Mouse (Mus musculus): ENCODE data around the gene Klrb1b.
A peak's percentile ranks its signal among the peaks of the same experiment; 100 is the strongest.
"Not testable (repeated sequence)": the region's sequence is repeated elsewhere in the genome, so short reads cannot be mapped to it uniquely, and the experiment has no call there.

Gene Klrb1b

DNA sequence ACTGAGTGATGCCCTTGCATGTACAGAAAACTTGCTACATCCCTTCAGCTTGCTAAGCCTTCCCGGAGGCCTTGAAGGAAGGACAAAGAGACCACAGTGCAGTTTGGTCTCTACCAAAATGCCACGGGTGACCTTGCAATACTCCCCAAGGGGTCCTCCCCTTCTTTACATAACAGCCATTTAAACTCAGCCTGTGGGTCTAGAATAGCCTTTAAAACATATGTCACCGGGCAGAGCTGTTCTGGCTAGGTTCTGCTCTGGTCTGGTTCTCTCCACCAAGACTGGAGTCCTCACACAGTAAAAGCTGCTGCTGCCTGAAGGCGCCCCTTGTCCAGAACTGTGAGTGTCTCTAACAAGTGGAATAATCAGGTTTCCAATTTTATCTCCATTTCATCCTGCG lies 25.4 kb downstream of the Klrb1b start:
- not testable (repeated sequence) for DNase-seq (ENCODE audit: low read depth, low spot score)

- DNase-seq (ENCODE audit: low read depth, low spot score), result no peak
Observed at GRCm38 (mm10) chr6:128799896-128800270, 26.2 kb downstream of the Klrb1b start.

DNA sequence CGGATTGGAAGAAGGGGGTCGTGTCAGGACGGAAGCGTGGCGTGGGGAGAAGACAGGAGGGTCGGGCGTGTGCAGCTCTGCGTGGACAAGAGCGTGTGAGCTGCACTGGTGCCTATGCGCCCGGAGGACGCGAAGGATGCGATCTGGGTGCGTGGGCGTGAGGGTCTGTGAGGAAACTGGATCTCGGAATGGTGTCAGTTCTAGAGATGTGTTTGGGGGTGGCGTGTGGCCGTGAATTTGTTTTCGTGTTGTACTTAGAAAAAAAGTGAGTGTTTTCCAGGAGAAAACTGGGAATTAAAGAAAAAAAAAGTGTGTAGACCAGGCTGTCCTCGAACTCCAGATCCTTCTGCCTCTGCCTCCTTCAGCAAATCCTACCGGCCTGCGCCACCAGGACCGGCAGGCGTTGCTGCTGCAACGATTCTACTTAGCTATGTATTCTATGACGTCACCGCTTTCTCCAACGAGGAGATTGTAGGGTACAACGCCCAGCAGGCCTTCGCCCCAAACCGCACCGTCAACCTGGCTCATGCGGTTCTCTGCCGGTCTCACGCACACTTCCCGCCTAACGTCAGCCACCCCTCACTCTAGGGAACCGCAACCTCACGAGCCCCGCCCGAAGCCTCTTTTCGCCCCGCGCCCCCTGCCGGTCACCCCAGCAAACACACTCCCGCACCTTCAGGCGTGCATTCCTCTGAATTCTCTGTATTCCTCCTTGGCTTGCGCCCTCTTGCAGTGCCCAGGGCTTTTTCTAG lies 26.8 kb downstream of the Klrb1b start:
- DNase-seq (ENCODE audit: low read depth, low spot score), result peak; percentile 79

DNA sequence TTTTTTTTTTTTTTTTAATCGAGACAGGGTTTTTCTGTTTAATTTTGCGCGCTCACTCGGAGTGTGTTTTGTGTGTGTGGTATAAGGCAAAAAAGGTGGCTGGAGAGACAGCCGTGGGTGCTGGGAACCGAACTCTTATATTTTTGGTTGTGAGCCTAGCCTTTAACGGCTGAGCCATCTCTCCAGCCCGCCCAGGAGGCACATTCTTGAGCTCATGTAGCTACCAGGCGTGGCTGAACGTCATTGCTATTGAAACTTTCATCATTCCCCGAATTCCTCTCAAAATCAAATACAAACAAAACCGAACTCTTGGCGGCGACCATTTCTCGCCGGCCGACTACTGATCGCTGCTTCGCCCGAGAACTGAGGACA lies 27.4 kb downstream of the Klrb1b start:
- DNase-seq (ENCODE audit: low read depth, low spot score), result peak; percentile 51

- peak; percentile 13 for DNase-seq (ENCODE audit: low read depth, low spot score)
Observed at GRCm38 (mm10) chr6:128797936-128798771, 28.0 kb downstream of the Klrb1b start.

DNA sequence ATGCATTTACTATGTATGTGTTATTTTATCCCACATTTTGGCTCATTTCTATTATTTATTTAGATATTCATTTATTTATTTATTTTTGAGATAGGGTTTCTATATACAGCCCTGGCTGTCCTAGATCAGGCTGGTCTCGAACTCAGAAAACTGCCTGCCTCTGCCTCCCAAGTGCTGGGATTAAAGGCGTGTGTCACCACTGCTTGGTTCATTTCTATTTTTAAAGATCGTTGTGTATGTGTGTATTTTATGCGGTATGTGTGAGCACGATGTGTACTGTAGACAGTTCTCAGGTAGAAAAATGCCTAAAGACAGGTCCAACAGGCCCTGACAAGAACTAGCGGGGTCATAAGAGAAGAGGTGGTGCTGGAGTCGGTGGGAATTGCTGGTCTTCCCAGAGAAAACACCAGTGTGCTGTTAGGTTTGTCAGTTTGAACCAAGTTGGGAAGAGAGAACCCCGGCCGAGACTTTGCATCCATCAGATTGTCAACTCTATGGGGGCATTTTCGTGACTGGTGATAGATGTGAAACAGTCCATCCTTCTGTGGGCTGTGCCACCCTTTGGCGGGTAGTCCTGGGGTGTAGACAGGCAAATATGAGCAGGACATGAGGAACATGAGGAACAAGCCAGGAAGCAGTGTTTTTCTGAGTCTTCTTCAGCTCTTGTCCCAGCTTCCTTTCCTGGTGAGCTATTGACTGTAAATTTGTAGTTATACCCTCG lies 28.8 kb downstream of the Klrb1b start:
- DNase-seq (ENCODE audit: low read depth, low spot score), result no peak

DNA sequence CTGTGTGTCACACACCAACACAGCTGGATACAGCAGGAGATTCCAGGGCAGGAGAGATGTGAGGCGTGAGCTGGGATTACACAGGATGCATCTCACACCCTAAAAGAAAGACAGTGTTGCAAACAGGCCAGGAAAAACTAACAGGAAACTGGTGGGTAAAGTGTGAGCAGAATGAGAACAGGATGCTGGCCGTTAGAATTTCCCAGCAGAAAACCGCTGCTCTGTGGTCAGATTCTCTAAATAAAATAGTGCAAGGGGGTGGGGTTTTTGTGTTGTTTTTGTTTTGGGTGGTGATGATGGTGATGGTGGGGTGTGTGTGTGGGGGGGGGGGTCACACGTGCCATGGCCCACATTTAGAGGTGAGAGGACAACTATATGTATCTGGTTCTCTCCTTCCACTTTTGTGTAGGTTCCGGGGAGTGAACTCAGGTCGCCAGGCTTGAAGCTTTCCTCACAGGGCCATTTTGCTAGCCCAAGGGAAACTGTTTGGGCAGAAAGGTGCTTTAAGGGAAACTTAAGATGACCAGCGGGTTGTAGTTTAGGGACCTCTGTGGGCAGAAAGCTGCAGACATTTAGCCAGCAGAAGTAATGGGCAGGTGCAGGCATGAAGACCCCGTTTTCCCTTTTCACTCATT lies 29.7 kb downstream of the Klrb1b start:
- DNase-seq (ENCODE audit: low read depth, low spot score), result no peak

GRCm38 (mm10) chr6:128793734-128794133 lies 32.4 kb downstream of the Klrb1b start:
- no peak for DNase-seq (ENCODE audit: low read depth, low spot score)

DNA sequence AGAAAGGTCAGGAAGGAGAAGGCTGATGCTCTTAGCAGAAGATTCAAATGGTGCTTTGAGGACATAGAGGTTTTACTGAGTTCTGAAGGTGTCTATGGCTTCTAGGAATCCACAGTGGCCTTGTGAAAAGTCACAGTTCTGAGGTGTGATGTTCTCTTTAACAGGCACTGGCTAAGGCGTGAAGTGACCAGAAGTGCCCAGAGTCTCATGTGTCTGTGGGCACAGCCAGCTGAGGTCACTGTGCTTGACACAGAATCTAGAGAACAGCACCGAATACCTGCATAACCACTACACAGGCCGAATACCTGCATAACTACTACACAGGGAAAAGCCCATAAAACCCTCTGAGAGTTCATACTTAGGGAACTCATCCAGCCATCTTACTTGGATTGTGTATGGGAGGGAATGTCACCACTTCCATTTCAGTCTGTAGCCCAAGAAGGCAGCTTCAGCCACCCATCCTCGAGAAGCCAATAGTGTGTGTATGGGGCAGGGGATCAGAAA lies 35.6 kb downstream of the Klrb1b start:
- not testable (repeated sequence) for DNase-seq (ENCODE audit: low read depth, low spot score)

DNA sequence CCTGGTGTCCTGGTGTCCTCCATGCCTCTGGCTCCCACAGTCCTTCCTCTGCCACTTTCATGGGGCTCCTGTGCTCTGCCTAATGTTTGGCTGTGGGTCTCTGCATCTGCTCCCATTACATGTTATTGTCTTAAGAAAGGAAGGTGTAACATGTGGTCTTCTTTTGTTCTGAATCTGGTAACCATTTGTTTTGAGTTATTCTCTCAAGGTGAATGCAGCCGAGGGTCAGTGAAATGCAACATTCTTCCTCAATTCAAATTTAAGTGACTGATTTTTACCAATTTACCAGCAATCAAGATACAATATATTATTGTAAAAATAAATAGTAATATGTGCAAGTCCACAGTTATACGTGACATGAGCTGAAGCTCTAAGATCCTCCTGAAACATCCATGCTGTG lies 37.0 kb downstream of the Klrb1b start, which contains the start of gene Klrb1c:
Klrb1c (minus strand) TSS at position 101 of the 400 bp plus-strand sequence.
- no peak for DNase-seq (ENCODE audit: low read depth, low spot score)

GRCm38 (mm10) chr6:128788517-128788916 lies 37.6 kb downstream of the Klrb1b start:
- DNase-seq (ENCODE audit: low read depth, low spot score), result no peak

DNA sequence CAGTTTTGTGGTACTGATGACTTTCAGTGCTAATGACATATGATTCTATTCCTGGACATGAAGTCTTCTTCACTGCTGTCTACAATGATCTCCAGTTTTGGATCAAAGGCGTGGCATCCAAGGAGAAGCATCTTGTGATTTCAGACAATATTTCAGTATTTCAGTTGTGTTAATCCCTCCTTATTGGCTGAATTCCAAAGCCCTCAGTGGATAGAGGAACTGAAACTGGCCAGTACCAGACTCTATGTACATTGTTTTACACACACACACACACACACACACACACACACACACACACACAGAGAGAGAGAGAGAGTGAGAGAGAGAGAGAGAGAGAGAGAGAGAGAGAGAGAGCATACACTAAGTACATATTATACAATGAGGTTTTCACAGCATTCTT lies 39.7 kb downstream of the Klrb1b start:
- not testable (repeated sequence) for DNase-seq (ENCODE audit: low read depth, low spot score)

DNA sequence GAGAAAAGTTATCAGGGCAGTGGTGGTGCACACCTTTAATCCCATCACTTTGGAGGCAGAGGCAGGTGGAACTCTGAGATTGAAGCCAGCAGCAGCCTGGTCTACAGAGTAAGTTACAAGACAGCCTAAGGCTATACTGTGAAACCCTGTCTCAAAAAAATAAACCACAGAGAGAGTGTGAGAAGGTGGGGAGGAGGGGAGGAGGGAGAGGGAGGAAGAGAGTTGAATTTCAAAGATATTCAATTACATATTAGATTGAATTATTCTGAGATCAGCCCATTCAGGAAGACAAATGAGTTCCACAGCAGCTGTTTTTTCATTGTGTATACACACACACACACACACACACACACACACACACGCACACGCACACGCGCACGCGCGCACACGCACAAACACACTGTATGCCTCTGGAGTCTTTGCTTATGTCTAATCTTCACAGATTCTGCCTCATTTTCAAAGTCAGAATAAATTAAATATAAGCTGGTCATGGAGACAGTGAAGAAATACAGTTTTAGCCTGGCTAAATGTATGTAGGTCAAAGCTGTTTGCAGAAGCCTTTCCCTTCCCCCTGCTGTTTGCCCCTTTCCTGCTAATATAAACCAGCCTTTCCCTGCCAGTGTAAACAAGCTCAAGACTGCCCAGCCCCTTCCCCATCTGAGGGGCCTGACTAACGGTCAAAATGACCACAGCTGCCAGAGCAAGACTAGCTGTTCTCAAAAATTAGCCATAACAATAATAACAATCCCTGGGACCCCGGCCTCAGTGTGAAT lies 56.5 kb downstream of the Klrb1b start:
- DNase-seq (ENCODE audit: low read depth, low spot score), result no peak

- no peak for DNase-seq (ENCODE audit: low read depth, low spot score)
Observed at GRCm38 (mm10) chr6:128768047-128768446, 58.1 kb downstream of the Klrb1b start.

DNA sequence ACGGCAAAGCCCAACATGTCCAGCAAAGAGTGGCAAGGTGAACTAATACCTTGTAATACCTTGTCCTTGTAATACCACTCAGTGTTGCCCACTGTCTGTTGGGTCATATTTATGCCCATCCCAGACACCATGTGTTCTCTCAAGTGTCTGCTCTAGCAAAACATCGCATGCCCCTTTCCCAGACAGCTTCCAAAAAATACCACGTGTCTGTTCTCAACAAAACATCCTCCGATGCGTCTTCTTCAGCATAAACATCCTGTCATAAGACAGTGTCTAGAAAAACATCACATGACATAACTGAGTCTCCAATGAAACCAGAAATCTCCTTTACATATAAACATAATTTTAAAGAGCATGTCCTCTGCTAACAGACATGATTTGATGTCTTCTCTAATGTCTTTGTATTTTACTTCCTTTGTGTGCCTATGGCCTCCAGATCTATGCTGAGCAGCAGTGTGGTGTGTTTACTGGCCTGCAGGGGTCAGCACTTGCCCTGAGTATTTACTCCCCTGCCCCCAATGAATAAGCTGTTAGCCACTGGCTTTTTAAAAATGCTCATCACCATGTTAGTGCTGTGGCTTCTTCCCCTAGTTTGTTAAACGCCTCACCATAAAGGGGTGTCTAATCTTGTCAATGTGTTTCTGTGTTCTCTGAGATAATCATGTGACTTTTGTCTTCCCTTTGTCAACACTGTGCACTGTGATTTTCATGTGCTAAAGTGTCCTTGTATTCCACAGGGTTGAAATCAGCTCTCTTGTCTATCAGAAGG lies 59.5 kb downstream of the Klrb1b start:
- DNase-seq (ENCODE audit: low read depth, low spot score), result not testable (repeated sequence)

DNA sequence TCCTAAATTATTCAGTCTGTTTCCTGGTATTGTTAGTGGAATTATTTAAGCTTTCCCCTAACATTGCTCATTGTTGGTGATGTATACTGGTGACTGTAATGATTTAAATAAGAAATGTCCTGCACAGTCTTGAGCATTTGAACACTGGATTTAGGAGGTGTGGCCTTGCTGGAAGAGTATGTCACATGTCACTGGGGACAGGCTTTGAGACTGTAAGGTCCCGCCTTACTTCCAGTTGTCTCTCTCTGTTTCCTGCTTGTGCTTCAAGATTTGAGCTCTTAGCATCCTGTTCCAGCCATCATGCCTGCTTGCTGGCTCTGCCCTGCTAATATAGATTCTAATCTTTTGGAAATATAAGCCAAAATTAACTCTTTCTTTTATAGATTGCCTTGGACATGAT lies 60.9 kb downstream of the Klrb1b start:
- no peak for DNase-seq (ENCODE audit: low read depth, low spot score)

- DNase-seq (ENCODE audit: low read depth, low spot score), result no peak
Observed at GRCm38 (mm10) chr6:128764598-128764997, 61.5 kb downstream of the Klrb1b start.

DNA sequence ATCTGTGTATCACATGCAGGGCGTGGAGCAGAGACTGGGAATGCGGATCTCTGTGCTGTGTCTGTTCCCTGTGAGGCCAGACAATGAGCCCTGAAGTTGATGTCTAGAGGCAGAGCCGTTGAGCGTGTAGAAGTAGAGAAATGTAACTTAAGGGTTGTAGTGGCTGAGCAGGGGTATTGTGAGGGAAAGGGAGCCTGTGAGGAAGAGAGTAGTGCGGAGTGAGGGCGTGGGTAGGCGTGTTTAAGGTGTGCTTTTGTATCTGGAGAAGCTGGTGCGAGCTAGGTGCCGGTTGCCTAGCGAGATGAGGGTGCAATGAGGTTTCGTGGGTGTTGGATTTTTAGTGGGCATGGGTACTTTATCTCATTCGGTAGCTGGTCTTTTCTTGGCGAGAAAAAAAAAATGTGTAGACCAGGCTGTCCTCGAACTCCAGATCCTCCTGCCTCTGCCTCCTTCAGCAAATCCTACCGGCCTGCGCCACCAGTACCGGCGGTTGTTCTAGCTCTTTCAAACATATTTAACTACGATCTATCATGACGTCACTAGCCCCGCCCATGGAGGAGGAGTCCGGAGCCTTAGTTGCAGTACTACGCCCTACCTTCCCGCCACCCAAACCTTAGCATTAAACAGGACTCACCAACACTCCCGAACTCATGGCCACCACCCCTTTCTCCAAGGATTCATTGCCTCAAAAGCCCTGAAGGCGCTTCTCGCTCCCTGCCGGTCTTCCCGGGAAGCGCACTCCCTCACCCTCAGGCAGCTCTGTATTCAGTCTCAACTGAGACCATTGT lies 62.2 kb downstream of the Klrb1b start:
- DNase-seq (ENCODE audit: low read depth, low spot score), result peak; percentile 99

All from telencephalon, adult 2 months (tissue).